Mouse (Mus musculus): ENCODE measurements around the gene Ndufa4l2.

GRCm38 (mm10) chr10:127485235-127485634 is 29.5 kb upstream of the Ndufa4l2 start:
- TF ChIP-seq POLR2A (IDR thresholded peaks at IDR 0.05; ENCODE audit: low read depth, low read length) (no peak), CTCF (IDR thresholded peaks at IDR 0.05; ENCODE audit: borderline replicate concordance, insufficient read depth, low read length) (no peak)
